Mouse (Mus musculus) forebrain, embryonic 12.5 days (tissue): ENCODE measurements around the gene Ly6f. TPM values are rescaled to one million over a fixed set of nuclear protein-coding genes. Genes with fewer than 3 reads are reported as not detected.

Experiments
- ATAC-seq: fragments of 200-750 bp; cut with Nextera tagmentation; 2 replicates; pipeline ENCODE4 v1.8.0; 2017; ENCODE audit warnings: moderate TSS enrichment; ENCODE audit not compliant: low FRiP score
- H3K27ac ChIP-seq: fragments of 300-500 bp; sonication (generic); 2 replicates; pipeline ENCODE4 v1.5.1; 2016; ENCODE audit warnings: mild to moderate bottlenecking
- H3K27me3 ChIP-seq: fragments of 300-500 bp; sonication (generic); 2 replicates; pipeline ENCODE4 v1.6.1; 2016; ENCODE audit warnings: mild to moderate bottlenecking
- H3K36me3 ChIP-seq: fragments of 300-500 bp; sonication (generic); replicated peaks from 2 replicates; pipeline ENCODE4 v1.6.1; 2016; ENCODE audit warnings: mild to moderate bottlenecking
- H3K4me1 ChIP-seq: fragments of 300-500 bp; sonication (generic); 2 replicates; pipeline ENCODE4 v1.6.1; 2016
- H3K4me2 ChIP-seq: fragments of 300-500 bp; sonication (generic); 2 replicates; pipeline ENCODE4 v1.6.1; 2016; ENCODE audit warnings: mild to moderate bottlenecking, moderate library complexity
- H3K4me3 ChIP-seq: fragments of 300-500 bp; sonication (generic); replicated peaks from 2 replicates; pipeline ENCODE4 v1.5.1; 2016; ENCODE audit warnings: mild to moderate bottlenecking
- H3K9ac ChIP-seq: fragments of 300-500 bp; sonication (generic); 2 replicates; pipeline ENCODE4 v1.6.1; 2016; ENCODE audit warnings: mild to moderate bottlenecking
- H3K9me3 ChIP-seq: fragments of 300-500 bp; sonication (generic); 2 replicates; pipeline ENCODE4 v1.6.1; 2016
- WGBS: fragments of 180-500 bp; shearing (Covaris S2); methylation state at CpG from one replicate; pipeline ENCODE4 v1.1.7; 2016; 5-methylcytosine and 5-hydroxymethylcytosine counted together
- polyA plus RNA-seq: library from polyadenylated mRNA; unstranded; fragments of >200 nt; fragmentation: Nextera tagmentation; extraction: Ambion mirVana; gene quantifications from 2 replicates; pipeline ENCODE4 v1.2.1, GENCODE M21; 2016

The Ly6f gene
- polyA plus RNA-seq = not detected in 2 replicates

DNA sequence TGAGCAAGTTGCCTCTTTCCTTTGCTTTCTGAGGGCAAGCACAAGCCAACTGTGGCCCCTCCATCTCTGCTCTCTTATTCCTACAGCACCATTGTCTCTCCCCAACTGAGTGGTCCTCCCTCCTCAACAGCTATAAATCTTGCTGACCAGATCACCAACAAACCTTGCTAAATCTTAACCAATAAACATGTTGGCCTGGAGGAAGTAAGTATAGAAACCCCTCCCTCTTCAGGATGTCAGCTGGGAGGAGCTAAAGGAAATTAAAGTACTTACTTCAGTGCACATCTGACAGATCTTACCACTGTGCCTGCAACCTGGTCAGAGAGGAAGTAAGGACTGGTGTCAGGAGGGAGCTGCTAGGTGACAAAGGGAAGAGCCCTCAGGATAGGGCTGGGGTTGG, at the start of gene Ly6f:
Ly6f (plus strand) TSS at position 301 of the 400 bp plus-strand sequence.
- ATAC-seq = no peak
- H3K4me2 ChIP-seq = no peak within 1 kb of the TSS

GRCm38 (mm10) chr15:75221942-75222341, 46.3 kb upstream of the Ly6f start:
- no peaks in the 10 kb centered on the region for H3K9me3 ChIP-seq
- H3K4me3 ChIP-seq = no peak overlapping the region
- H3K27ac ChIP-seq = no peak overlapping the region
- H3K4me1 ChIP-seq = no peaks in the 10 kb centered on the region
- no peaks in the 10 kb centered on the region for H3K27me3 ChIP-seq
- no peaks in the 10 kb centered on the region for H3K36me3 ChIP-seq
- ATAC-seq = no peak
- no peak overlapping the region for H3K4me2 ChIP-seq
- H3K9ac ChIP-seq = no peak overlapping the region

More for the DNA sequence above, at the start of gene Ly6f:
- H3K36me3 ChIP-seq = no peaks in the 10 kb centered on the region
- H3K27me3 ChIP-seq = no peaks in the 10 kb centered on the region
- no peaks in the 10 kb centered on the region for H3K4me1 ChIP-seq
- no peaks in the 10 kb centered on the region for H3K9me3 ChIP-seq
- H3K9ac ChIP-seq = no peak within 1 kb of the TSS
- no peak within 1 kb of the TSS for H3K4me3 ChIP-seq
- no peak within 1 kb of the TSS for H3K27ac ChIP-seq

DNA sequence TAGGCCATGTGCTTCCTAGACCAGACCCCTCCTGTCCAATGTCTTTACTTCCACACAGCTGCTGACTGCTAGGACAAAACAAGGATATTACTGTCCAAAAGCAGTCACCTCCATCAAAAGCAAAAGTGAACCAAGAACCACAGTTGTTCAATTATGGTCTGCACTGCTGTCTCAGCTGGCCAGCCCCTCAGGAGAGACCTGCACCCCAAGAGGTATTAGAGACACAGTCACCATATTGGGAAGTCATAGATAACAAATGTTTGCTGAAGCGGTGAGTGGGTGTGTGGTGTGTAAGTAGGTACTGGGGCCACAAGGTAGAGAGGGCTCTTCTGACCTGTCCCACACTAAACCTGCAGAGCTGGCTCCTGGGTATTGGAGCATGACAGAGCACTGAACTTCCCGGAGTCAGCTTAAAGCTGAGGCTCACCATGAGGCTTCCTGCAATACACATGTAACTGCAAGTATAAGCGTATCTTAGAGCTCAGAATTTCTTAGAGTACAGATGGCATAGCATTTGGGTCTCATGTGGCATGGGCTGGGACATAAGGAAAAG, 30.4 kb upstream of the Ly6f start:
- Histone ChIP-seq H3K27ac (no peak overlapping the region), H3K36me3 (no peaks in the 10 kb centered on the region), H3K4me2 (no peak overlapping the region), H3K9me3 (no peaks in the 10 kb centered on the region), H3K9ac (no peak overlapping the region), H3K4me1 (no peaks in the 10 kb centered on the region), H3K4me3 (no peak overlapping the region), H3K27me3 (no peaks in the 10 kb centered on the region)
- WGBS = 85% methylated on average over 3 of the region's 3 CpGs
- no peak for ATAC-seq

DNA sequence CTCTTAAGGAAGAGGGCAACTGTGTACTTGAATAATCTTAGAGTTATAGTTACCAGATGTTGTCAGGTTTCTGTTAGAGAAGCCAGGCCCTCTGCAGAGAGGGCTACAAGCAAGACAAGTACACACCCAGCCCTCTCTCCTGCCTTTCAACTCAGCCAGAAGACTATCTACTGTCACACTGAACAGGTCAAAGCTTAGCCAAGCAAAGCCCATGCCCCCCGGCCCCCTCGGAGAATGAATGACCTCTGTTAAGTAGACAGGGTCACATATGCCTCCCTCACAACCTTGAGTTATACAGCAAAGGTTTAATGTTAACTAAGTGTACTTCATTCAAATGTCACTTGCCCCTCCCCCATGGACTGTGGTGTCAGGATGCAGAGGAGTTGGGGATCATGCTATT, 27.7 kb upstream of the Ly6f start:
- H3K4me2 ChIP-seq = no peak overlapping the region
- 83% methylated on average over 2 of the region's 2 CpGs for WGBS
- H3K27me3 ChIP-seq = no peaks in the 10 kb centered on the region
- H3K9me3 ChIP-seq = no peaks in the 10 kb centered on the region
- H3K36me3 ChIP-seq = no peaks in the 10 kb centered on the region
- no peaks in the 10 kb centered on the region for H3K4me1 ChIP-seq
- H3K9ac ChIP-seq = no peak overlapping the region
- H3K4me3 ChIP-seq = no peak overlapping the region
- no peak overlapping the region for H3K27ac ChIP-seq
- ATAC-seq = no peak

DNA sequence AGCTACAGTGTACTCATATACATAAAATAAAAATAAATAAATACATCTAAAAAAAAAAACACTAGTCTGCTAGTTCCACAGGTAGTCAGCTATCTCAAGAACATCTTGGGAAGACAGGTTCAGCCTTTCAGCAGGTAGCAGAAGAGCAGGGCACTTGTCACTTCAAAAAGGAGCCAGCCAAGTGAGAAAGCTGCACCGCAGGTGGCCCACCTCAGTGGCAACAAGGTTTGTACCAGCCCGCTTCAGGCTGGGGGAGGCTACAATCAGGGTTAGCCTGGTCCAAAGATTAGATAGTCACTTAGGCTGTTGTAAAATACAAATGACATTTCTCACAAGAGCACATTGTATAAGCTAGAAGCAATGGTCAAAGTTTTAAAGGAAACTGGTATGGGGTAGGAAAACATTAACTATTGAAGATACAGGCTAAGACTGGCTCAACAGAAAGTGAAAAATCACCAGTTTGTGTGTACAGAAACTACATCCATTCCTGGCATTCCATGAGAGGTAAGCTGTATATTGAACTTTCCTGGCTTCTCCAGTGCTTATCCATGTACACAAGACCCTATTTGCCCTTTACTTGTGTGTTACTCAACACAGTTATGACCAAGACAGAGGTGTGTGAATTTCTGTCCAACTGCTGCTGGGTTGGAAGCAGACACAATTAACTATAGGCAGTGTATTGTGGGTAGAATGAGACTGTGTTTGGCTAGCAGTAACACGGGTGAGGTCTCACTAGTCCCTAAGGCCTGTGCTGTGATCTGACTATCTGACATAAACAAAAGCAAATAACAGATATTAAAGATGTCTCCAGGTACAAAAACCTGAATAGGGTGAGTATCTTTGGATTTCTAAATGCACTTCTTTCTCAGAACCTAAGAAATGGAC, 25.2 kb upstream of the Ly6f start:
- ATAC-seq = no peak
- no peak overlapping the region for H3K4me2 ChIP-seq
- no peak overlapping the region for H3K4me3 ChIP-seq
- no peaks in the 10 kb centered on the region for H3K36me3 ChIP-seq
- H3K9ac ChIP-seq = no peak overlapping the region
- no peaks in the 10 kb centered on the region for H3K4me1 ChIP-seq
- WGBS = 81% methylated on average over 3 of the region's 3 CpGs
- no peaks in the 10 kb centered on the region for H3K27me3 ChIP-seq
- no peaks in the 10 kb centered on the region for H3K9me3 ChIP-seq
- no peak overlapping the region for H3K27ac ChIP-seq

DNA sequence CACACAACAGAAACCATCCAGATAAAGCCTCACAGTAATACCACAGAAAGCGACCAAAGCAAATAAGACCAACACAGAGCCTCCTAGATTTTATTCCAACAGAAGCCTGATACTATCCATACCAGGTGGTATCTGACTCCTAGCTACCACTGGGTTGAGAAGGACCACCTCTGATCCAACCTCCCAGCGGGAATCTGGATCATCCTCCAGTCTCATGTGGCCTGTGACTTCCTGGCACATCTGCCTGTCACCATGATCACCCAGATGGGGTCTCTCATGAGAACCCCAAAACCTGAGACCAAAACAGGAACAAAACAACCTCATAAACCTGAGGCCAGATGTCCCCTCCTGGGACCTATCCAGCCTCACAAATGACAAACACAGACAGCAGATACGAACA, 13.6 kb upstream of the Ly6f start:
- no peaks in the 10 kb centered on the region for H3K4me1 ChIP-seq
- no peak for ATAC-seq
- H3K4me2 ChIP-seq = no peak overlapping the region
- no peaks in the 10 kb centered on the region for H3K36me3 ChIP-seq
- WGBS = 84% methylated on average over 3 of the region's 3 CpGs
- H3K9me3 ChIP-seq = no peaks in the 10 kb centered on the region
- no peak overlapping the region for H3K9ac ChIP-seq
- no peak overlapping the region for H3K4me3 ChIP-seq
- H3K27ac ChIP-seq = no peak overlapping the region
- no peaks in the 10 kb centered on the region for H3K27me3 ChIP-seq

GRCm38 (mm10) chr15:75265863-75266262, 2.4 kb upstream of the Ly6f start:
- Histone ChIP-seq H3K27me3 (no peaks in the 10 kb centered on the region), H3K4me1 (no peaks in the 10 kb centered on the region), H3K4me2 (no peak overlapping the region), H3K9me3 (no peaks in the 10 kb centered on the region), H3K27ac (no peak overlapping the region), H3K4me3 (no peak overlapping the region), H3K9ac (no peak overlapping the region), H3K36me3 (no peaks in the 10 kb centered on the region)
- ATAC-seq = no peak

DNA sequence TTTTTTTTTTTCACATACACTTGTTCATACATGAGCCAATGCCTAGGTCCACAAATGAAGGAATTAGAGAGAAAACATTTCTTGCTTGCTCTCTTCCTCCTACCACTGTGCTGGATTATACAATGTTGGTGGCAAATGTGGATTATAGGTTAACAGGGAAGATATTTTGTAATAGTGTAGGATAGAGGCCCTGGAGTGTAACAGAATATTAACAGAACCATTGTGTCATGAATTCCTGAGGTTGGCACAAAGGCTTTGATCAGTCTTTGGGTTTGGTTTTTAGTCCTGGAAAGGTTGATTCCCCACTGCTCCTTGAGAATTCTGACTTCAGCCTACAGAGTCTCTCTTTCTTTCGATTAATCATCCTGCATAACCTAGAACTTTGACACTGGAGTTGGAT, 1.6 kb upstream of the Ly6f start:
- H3K9ac ChIP-seq = no peak overlapping the region
- no peak overlapping the region for H3K4me3 ChIP-seq
- H3K36me3 ChIP-seq = no peaks in the 10 kb centered on the region
- no peaks in the 10 kb centered on the region for H3K9me3 ChIP-seq
- ATAC-seq = no peak
- no peak overlapping the region for H3K27ac ChIP-seq
- WGBS = 74% methylated on average over 1 of the region's 1 CpGs
- no peaks in the 10 kb centered on the region for H3K27me3 ChIP-seq
- H3K4me1 ChIP-seq = no peaks in the 10 kb centered on the region
- no peak overlapping the region for H3K4me2 ChIP-seq

DNA sequence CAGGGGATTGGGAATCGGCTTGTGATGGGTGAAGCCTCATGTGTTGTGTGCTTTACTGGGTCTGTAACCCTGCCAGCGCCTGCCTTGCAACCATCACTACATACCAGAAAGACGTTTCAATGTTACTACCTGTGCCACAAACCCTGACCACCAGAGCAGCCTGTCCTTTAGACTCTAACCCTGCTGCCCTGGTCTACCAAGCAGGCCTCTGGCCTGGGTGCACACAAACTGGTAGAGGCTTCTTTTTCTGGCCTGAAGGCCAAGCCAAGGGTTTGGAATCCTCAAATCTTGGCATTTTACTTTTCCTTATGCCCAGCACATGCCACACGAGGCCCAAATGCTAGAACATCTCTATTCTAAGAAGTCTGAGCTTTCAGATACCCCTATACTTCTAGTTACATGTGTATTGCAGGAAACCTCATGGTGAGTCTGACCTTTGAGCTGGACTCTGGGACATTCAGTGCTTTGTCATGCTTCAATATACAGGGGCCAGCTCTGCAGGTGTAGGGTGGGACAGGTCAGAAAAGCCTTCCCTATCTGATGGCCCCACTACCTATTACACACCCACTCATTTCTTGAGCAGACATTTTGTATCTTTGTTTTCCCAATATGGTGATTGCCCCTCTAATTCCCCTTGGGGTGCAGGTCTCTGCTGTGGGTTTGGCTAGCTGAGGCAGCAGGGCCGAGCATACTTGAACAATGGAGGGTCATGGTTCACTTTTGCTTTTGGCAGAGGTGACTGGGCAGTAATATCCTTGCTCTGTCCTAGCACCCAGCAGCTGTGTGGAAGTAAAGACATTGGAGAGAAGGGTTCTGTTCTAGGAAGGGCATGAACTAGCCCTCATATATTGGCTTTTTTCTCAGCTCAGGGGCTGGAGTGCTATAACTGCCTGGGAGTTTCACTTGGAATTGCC, 952 bp downstream of the Ly6f start:
- Histone ChIP-seq H3K4me2 (no peak overlapping the region), H3K9ac (no peak overlapping the region), H3K4me1 (no peaks in the 10 kb centered on the region), H3K27me3 (no peaks in the 10 kb centered on the region), H3K9me3 (no peaks in the 10 kb centered on the region), H3K36me3 (no peaks in the 10 kb centered on the region), H3K4me3 (no peak overlapping the region), H3K27ac (no peak overlapping the region)
- ATAC-seq = no peak
- WGBS = 69% methylated on average over 5 of the region's 5 CpGs

DNA sequence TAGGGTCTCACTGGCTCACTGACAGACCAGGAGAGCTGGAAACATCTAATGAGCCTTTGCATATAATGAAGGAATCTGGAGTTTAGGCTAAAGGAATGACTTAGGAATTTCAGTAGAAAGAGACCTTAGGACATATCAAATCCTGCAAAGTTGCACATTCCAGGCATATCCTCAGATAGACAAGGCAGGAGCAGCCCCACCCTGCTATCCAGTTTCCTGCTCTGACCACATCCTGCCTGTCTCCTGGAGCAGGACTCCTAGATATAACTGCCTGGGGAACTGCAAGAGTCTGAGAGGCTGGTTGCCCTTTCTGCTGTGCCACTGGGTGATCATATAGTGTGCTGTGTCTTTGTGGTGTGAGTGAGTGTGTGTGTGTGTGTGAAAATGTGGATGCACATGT, 1.9 kb downstream of the Ly6f start:
- no peak overlapping the region for H3K4me3 ChIP-seq
- H3K27me3 ChIP-seq = no peaks in the 10 kb centered on the region
- no peaks in the 10 kb centered on the region for H3K4me1 ChIP-seq
- H3K36me3 ChIP-seq = no peaks in the 10 kb centered on the region
- no peak for ATAC-seq
- H3K4me2 ChIP-seq = no peak overlapping the region
- no peaks in the 10 kb centered on the region for H3K9me3 ChIP-seq
- H3K9ac ChIP-seq = no peak overlapping the region
- H3K27ac ChIP-seq = no peak overlapping the region

GRCm38 (mm10) chr15:75270691-75271362, 2.6 kb downstream of the Ly6f start:
- Histone ChIP-seq H3K36me3 (no peaks in the 10 kb centered on the region), H3K4me3 (no peak overlapping the region), H3K27ac (no peak overlapping the region), H3K4me2 (no peak overlapping the region), H3K4me1 (no peaks in the 10 kb centered on the region), H3K27me3 (no peaks in the 10 kb centered on the region), H3K9ac (no peak overlapping the region), H3K9me3 (no peaks in the 10 kb centered on the region)
- whole genome bisulfite sequencing = 88% methylated on average over 3 of the region's 3 CpGs
- no peak for ATAC-seq

DNA sequence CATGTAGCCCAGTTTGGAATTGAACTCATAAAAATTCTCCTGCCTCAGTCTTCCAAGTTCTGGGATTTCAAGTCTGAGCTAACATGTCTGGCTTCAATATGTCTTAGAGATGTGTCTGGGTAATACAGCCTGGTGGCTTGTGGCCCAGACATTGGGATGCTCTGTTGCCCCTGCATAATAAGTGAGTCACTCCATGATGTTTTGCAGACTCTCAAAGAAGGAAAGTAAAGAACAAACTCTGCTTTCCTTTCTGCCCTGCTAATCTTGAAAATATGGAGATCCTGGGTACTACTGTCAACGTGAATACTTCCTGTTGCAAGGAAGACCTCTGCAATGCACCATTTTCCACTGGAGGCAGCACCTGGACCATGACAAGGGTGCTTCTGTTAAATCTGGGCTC, 3.2 kb downstream of the Ly6f start:
- no peak overlapping the region for H3K27ac ChIP-seq
- no peak overlapping the region for H3K9ac ChIP-seq
- no peaks in the 10 kb centered on the region for H3K36me3 ChIP-seq
- no peaks in the 10 kb centered on the region for H3K27me3 ChIP-seq
- H3K4me3 ChIP-seq = no peak overlapping the region
- H3K4me2 ChIP-seq = no peak overlapping the region
- H3K4me1 ChIP-seq = no peaks in the 10 kb centered on the region
- no peak for ATAC-seq
- no peaks in the 10 kb centered on the region for H3K9me3 ChIP-seq
- WGBS = 79% methylated on average over 1 of the region's 1 CpGs
